Mouse (Mus musculus) E14TG2a.4 (cell line): ENCODE results near the gene Rac3.

ENCODE experiments used
- CTCF ChIP-seq: conservative IDR thresholded peaks from 2 replicates; pipeline ENCODE4 v1.5.1; 2014; ENCODE audit warnings: low read length
- NANOG ChIP-seq: IDR thresholded peaks from 2 replicates; pipeline ENCODE4 v1.6.1; 2014; ENCODE audit warnings: borderline replicate concordance, low read length, mixed read lengths

- TF ChIP-seq CTCF (no peak), NANOG (no peak)
These were observed 16.6 kb upstream of the Rac3 start for GRCm38 (mm10) chr11:120704486-120705325.
